ENCODE assay signal across 15 mouse cellular contexts in genomic region chr2:166351984-166352383, GRCm38 (mm10).
"Had no signal": no experiment of that assay in that cellular context is flagged by ENCODE, and none has a peak within 500 bp of the region (broad histone marks: within the 10 kb centered on the region; RNA-seq: fewer than 3 reads in every experiment).

No protein-coding gene starts in this region.

- H3K9me3 ChIP-seq: limb, embryonic 13.5 days; midbrain, embryonic 10.5 days; neural tube, embryonic 15.5 days had no signal

- H3K36me3 ChIP-seq: limb, embryonic 13.5 days; midbrain, embryonic 10.5 days; neural tube, embryonic 15.5 days had no signal

- ATAC-seq: intestine, postnatal 0 days had no signal

- DNase-seq: kidney, adult 8-10 months; kidney, postnatal 36 days; layer of hippocampus, adult 9-11 months; layer of hippocampus, postnatal 36 days; midbrain, embryonic 14.5 days; right cerebral cortex, adult 18-20 months; right cerebral cortex, postnatal 25 days; thymus, adult 18-20 months; thymus, postnatal 14 days had no signal

- H3K4me3 ChIP-seq: limb, embryonic 13.5 days; midbrain, embryonic 10.5 days; myocyte; neural tube, embryonic 15.5 days had no signal

- H3K4me2 ChIP-seq: limb, embryonic 13.5 days; neural tube, embryonic 15.5 days had no signal

- H3K27ac ChIP-seq: limb, embryonic 13.5 days; liver, embryonic 14.5 days; midbrain, embryonic 10.5 days; neural tube, embryonic 15.5 days had no signal

- H3K9ac ChIP-seq: limb, embryonic 13.5 days; liver, embryonic 14.5 days; neural tube, embryonic 15.5 days had no signal

- H3K27me3 ChIP-seq: limb, embryonic 13.5 days had no signal
